Mouse (Mus musculus) limb, embryonic 14.5 days (tissue): ENCODE data around the gene Gtf2e1. TPM values are rescaled to one million over a fixed set of nuclear protein-coding genes. Genes with fewer than 3 reads are reported as not detected.

Experiments used
- ATAC-seq: fragments of 200-750 bp; cut with Nextera tagmentation; 2 replicates; pipeline ENCODE4 v1.8.0; 2017; ENCODE audit warnings: low read depth, moderate number of reproducible peaks, moderate TSS enrichment; ENCODE audit not compliant: low FRiP score
- DNase-seq: peaks from one replicate; pipeline ENCODE4 v3.0.0-alpha.2; 2015; ENCODE audit warnings: low spot score
- H3K27ac ChIP-seq: fragments of 300-500 bp; sonication (generic); replicated peaks from 2 replicates; pipeline ENCODE4 v1.5.1; 2014; ENCODE audit warnings: low read depth, mild to moderate bottlenecking, low read length, moderate library complexity, mixed read lengths
- H3K27me3 ChIP-seq: fragments of 300-500 bp; sonication (generic); 2 replicates; pipeline ENCODE4 v1.6.1; 2014; ENCODE audit warnings: low read length, mixed read lengths; ENCODE audit not compliant: control insufficient read depth, insufficient read depth
- H3K36me3 ChIP-seq: fragments of 300-500 bp; sonication (generic); 2 replicates; pipeline ENCODE4 v1.6.1; 2014; ENCODE audit warnings: mild to moderate bottlenecking, low read length, moderate library complexity, mixed read lengths; ENCODE audit not compliant: control insufficient read depth, insufficient read depth
- H3K4me1 ChIP-seq: fragments of 300-500 bp; sonication (generic); 2 replicates; pipeline ENCODE4 v1.6.1; 2014; ENCODE audit warnings: antibody characterized with exemption, low read length, mixed read lengths; ENCODE audit not compliant: control insufficient read depth, insufficient read depth
- H3K4me2 ChIP-seq: fragments of 300-500 bp; sonication (generic); replicated peaks from 2 replicates; pipeline ENCODE4 v1.6.1; 2014; ENCODE audit warnings: low read depth, mild to moderate bottlenecking, low read length, moderate library complexity; ENCODE audit not compliant: severe bottlenecking
- H3K4me3 ChIP-seq: fragments of 300-500 bp; sonication (generic); replicated peaks from 2 replicates; pipeline ENCODE4 v1.5.1; 2014; ENCODE audit warnings: low read length
- H3K9ac ChIP-seq: fragments of 300-500 bp; sonication (generic); 2 replicates; pipeline ENCODE4 v1.6.1; 2014; ENCODE audit warnings: mild to moderate bottlenecking, low read depth, low read length, moderate library complexity; ENCODE audit not compliant: severe bottlenecking
- H3K9me3 ChIP-seq: fragments of 300-500 bp; sonication (generic); 2 replicates; pipeline ENCODE4 v1.6.1; 2016; ENCODE audit warnings: low read length; ENCODE audit not compliant: control insufficient read depth
- POLR2A ChIP-seq: fragments of 200-500 bp; IDR thresholded peaks from 2 replicates; pipeline ENCODE4 v1.8.0; 2012; ENCODE audit warnings: inconsistent platforms, mild to moderate bottlenecking, moderate library complexity, borderline replicate concordance; ENCODE audit not compliant: insufficient read depth, insufficient read length; ENCODE audit errors: extremely low read depth
- WGBS: fragments of 180-500 bp; shearing (Covaris S2); extraction: QIAGEN DNeasy Blood & Tissue Kit; methylation state at CpG from one replicate; pipeline ENCODE4 v1.1.7; 2014; 5-methylcytosine and 5-hydroxymethylcytosine counted together
- polyA plus RNA-seq, 2 experiments: library from polyadenylated mRNA; depleted of rRNA in 1 of 2; stranded (reverse) in 1 of 2; unstranded in 1 of 2; fragments of >200 nt; fragmentation: Nextera tagmentation in 1 of 2; extraction: Ambion mirVana in 1 of 2; gene quantifications; 2 replicates each; pipeline versions ENCODE4 v1.2.1 to v1.2.3; 2012 to 2014

Gene Gtf2e1
- polyA plus RNA-seq, 2 experiments = 23.0 to 28.2 TPM

DNA sequence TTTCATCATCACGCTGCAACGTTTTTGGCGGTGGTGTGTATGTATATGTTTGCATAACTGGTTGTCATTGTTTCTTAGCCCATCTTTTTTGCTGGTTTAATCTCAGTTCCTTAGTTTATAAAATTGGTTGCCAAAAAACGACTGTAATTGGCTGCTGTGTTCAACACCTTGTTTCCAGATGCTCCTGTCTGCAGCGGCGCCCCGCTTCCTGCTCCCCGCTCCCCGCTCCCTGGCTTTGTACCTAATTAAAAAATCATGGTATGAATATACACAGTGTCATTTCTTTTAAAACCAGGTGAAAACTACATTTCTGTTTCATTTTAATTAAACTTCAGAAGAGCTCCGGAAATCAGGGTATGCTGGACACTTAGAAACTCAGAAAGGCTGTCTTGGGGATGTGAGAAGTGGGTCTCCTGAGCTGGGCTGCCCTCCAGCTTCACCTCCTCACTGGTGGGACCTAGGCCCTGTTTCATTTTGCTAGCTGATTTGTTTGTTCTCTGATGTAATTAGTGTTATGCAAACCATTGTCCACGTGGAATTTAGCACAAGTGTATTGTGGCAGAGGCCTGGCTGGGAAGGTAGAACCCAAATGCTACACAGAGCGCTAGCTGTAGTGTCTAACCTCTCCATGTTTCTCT lies 32.6 kb upstream of the Gtf2e1 start:
- ATAC-seq (peak; percentile 23; the same call in 1 of the 2 replicates), DNase-seq (peak; percentile 29)
- no peak overlapping the region for H3K9ac ChIP-seq
- H3K27me3 ChIP-seq = no peaks in the 10 kb centered on the region
- H3K36me3 ChIP-seq = 0 out of 2 replicates have a peak, but pooled peaks cover 3% of the 10 kb centered on the region
- H3K9me3 ChIP-seq = peaks cover 4% of the 10 kb centered on the region; the same call in 1 of the 2 replicates
- TF ChIP-seq POLR2A = no peak
- WGBS = 36% methylated on average over 12 of the region's 12 CpGs
- peaks cover 6% of the 10 kb centered on the region for H3K4me1 ChIP-seq
- no peak overlapping the region for H3K27ac ChIP-seq
- no peak overlapping the region; the same call in 1 of the 2 replicates for H3K4me2 ChIP-seq
- H3K4me3 ChIP-seq = no peak overlapping the region

GRCm38 (mm10) chr16:37571554-37571953 lies 32.0 kb upstream of the Gtf2e1 start:
- no peak overlapping the region for H3K27ac ChIP-seq

DNA sequence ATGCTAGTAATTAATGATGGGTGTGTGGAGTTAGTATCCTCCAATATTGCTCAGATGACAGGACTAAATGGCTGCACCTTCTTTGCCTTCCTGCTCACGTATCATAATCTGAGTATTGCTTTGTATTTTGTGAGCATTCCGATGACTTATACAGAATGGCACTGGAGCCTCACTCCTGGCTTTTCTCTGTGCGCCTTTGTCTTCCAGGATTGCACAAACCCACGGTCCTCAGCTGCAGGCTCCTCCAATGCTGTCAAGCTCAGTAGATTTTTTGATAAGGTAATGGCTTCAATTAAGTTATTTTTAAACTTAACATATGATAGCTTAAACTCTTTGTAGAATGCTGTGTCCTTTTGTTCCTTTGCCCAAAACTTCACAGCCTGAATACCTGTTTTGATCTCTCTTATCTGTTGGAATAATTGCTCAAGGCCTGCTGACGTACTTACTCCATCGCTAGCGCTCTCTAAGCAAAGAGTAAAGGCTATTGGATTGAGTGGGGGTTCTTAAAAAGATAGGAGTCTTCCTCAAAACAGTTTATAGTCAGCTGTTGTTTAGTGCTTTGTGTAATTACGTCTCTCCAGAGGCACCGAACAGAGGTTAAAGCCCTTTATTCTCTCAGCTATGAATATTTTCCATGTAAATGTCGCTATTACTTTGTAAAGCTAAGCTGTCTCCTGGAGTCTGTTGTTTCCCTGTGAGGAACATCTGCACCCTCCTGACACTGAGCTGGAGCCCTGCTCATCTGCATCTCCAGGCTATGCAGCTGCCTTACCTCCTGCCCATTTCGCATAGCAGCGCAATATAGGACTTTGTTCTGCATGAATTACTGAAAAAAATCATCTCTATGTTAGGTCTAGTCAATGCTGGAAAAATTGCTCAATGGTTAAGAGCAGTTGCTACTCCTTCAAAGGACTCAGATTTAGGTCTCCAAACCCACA lies 27.8 kb upstream of the Gtf2e1 start:
- Histone ChIP-seq H3K27ac (no peak overlapping the region), H3K4me3 (no peak overlapping the region), H3K4me1 (peaks cover 4% of the 10 kb centered on the region), H3K9ac (no peak overlapping the region), H3K36me3 (peaks cover 3% of the 10 kb centered on the region; the same call in 1 of the 2 replicates), H3K9me3 (no peaks in the 10 kb centered on the region), H3K4me2 (no peak overlapping the region), H3K27me3 (no peaks in the 10 kb centered on the region)
- WGBS = 88% methylated on average over 12 of the region's 12 CpGs
- no peak for ATAC-seq
- no peak for DNase-seq
- no peak for TF ChIP-seq POLR2A

More at GRCm38 (mm10) chr16:37571554-37571953, 32.0 kb upstream of the Gtf2e1 start:
- 29% methylated on average over 3 of the region's 3 CpGs for WGBS
- DNase-seq (no peak), ATAC-seq (peak; percentile 58; the same call in 1 of the 2 replicates)
- Histone ChIP-seq H3K9me3 (peaks cover 4% of the 10 kb centered on the region; the same call in 1 of the 2 replicates), H3K9ac (no peak overlapping the region), H3K4me3 (no peak overlapping the region), H3K4me1 (peaks cover 6% of the 10 kb centered on the region), H3K36me3 (0 out of 2 replicates have a peak, but pooled peaks cover 3% of the 10 kb centered on the region), H3K27me3 (no peaks in the 10 kb centered on the region), H3K4me2 (no peak overlapping the region; the same call in 1 of the 2 replicates)
- TF ChIP-seq POLR2A = no peak

DNA sequence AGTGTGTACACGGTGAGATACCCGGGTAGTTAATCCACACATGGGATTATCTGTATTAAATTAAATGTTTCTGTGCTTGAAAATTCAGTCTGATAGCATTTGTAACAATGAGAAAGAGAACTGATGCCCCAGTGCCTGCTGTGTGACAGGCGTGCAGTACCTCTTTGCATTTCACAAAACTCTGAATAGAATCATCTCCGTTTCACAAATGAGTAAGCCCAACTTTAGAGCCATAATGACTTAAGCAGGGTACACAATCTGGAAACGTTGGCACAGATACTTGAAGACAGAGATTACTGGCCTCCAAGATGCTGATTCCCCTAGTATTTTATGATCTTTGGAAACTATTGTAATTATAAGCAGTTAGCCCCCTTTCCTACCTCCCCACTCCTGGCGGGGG lies 26.5 kb upstream of the Gtf2e1 start:
- Histone ChIP-seq H3K4me1 (no peaks in the 10 kb centered on the region; the same call in 1 of the 2 replicates), H3K9ac (no peak overlapping the region), H3K4me2 (no peak overlapping the region), H3K27me3 (no peaks in the 10 kb centered on the region), H3K27ac (no peak overlapping the region), H3K4me3 (no peak overlapping the region), H3K9me3 (no peaks in the 10 kb centered on the region), H3K36me3 (peaks cover 3% of the 10 kb centered on the region; the same call in 1 of the 2 replicates)
- ATAC-seq (no peak), DNase-seq (no peak)
- WGBS = 71% methylated on average over 6 of the region's 6 CpGs
- TF ChIP-seq POLR2A = no peak

DNA sequence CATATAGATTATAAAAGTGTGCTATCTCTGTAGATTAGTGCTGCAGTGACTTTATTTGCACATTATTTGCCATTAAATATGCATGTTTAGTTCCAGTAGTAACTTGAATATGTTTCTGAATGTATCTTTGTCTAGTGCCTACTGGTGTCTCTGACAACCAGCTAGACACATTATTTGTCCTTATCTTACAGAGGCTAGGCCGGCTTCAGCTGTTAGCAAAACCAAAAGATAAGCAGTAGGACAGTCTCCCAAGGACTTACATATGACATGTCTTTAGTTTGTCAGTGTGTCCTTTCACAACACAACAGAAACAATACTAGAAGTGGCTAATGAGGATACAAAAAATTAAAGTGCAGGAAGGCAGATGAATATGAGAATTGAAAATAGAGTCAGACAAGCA lies 25.5 kb upstream of the Gtf2e1 start:
- no peaks in the 10 kb centered on the region for H3K9me3 ChIP-seq
- H3K36me3 ChIP-seq = peaks cover 3% of the 10 kb centered on the region; the same call in 1 of the 2 replicates
- H3K4me2 ChIP-seq = no peak overlapping the region
- WGBS = 89% methylated on average over 1 of the region's 1 CpGs
- no peaks in the 10 kb centered on the region for H3K4me1 ChIP-seq
- TF ChIP-seq POLR2A = no peak
- ATAC-seq (no peak), DNase-seq (no peak)
- no peaks in the 10 kb centered on the region for H3K27me3 ChIP-seq
- H3K9ac ChIP-seq = no peak overlapping the region
- no peak overlapping the region for H3K27ac ChIP-seq
- no peak overlapping the region for H3K4me3 ChIP-seq
